Mouse (Mus musculus): ENCODE results near the gene Eps8. TPM values are rescaled to one million over a fixed set of nuclear protein-coding genes. Genes with fewer than 3 reads are reported as not detected.

Eps8 gene
- polyA plus RNA-seq, 1 experiment from 2014 or later: 9.4 TPM

- no peak for ATAC-seq (ENCODE audit: low FRiP score)
Measured at GRCm38 (mm10) chr6:137558840-137559239, 95.8 kb downstream of the Eps8 start.

GRCm38 (mm10) chr6:137557671-137558070 lies 97.0 kb downstream of the Eps8 start:
- Histone ChIP-seq H3K27me3 (ENCODE audit: control insufficient read depth, insufficient read depth, low read length) (no peaks in the 10 kb centered on the region), H3K27ac (ENCODE audit: low read depth, low read length) (no peak overlapping the region), H3K36me3 (ENCODE audit: control insufficient read depth, insufficient read depth, low read length) (no peaks in the 10 kb centered on the region), H3K4me2 (replicated peaks; ENCODE audit: low read depth, low read length) (no peak overlapping the region), H3K4me1 (replicated peaks; ENCODE audit: control insufficient read depth, insufficient read depth, low read length) (no peaks in the 10 kb centered on the region), H3K9me3 (ENCODE audit: control insufficient read depth, low read length) (no peaks in the 10 kb centered on the region), H3K9ac (ENCODE audit: low read depth, low read length) (no peak overlapping the region), H3K4me3 (ENCODE audit: low read depth, low read length) (no peak overlapping the region)
- 91% methylated on average over 2 of the region's 2 CpGs for WGBS
- no peak for ATAC-seq (ENCODE audit: low FRiP score)
- DNase-seq (ENCODE audit: low spot score): no peak

More at GRCm38 (mm10) chr6:137558840-137559239, 95.8 kb downstream of the Eps8 start:
- Histone ChIP-seq H3K9me3 (ENCODE audit: control insufficient read depth, low read length) (no peaks in the 10 kb centered on the region), H3K9ac (ENCODE audit: low read depth, low read length) (no peak overlapping the region), H3K4me1 (replicated peaks; ENCODE audit: control insufficient read depth, insufficient read depth, low read length) (no peaks in the 10 kb centered on the region), H3K4me3 (ENCODE audit: low read depth, low read length) (no peak overlapping the region), H3K27me3 (ENCODE audit: control insufficient read depth, insufficient read depth, low read length) (no peaks in the 10 kb centered on the region), H3K36me3 (ENCODE audit: control insufficient read depth, insufficient read depth, low read length) (no peaks in the 10 kb centered on the region), H3K27ac (ENCODE audit: low read depth, low read length) (no peak overlapping the region), H3K4me2 (replicated peaks; ENCODE audit: low read depth, low read length) (no peak overlapping the region)
- whole genome bisulfite sequencing: 85% methylated on average over 13 of the region's 13 CpGs
- no peak for DNase-seq (ENCODE audit: low spot score)

- Histone ChIP-seq H3K4me2 (replicated peaks; ENCODE audit: low read depth, low read length) (no peak overlapping the region), H3K9me3 (ENCODE audit: control insufficient read depth, low read length) (no peaks in the 10 kb centered on the region), H3K4me3 (ENCODE audit: low read depth, low read length) (no peak overlapping the region), H3K27ac (ENCODE audit: low read depth, low read length) (no peak overlapping the region), H3K36me3 (ENCODE audit: control insufficient read depth, insufficient read depth, low read length) (no peaks in the 10 kb centered on the region), H3K9ac (ENCODE audit: low read depth, low read length) (no peak overlapping the region), H3K27me3 (ENCODE audit: control insufficient read depth, insufficient read depth, low read length) (no peaks in the 10 kb centered on the region), H3K4me1 (replicated peaks; ENCODE audit: control insufficient read depth, insufficient read depth, low read length) (no peaks in the 10 kb centered on the region)
- 93% methylated on average over 4 of the region's 4 CpGs for WGBS
- ATAC-seq (ENCODE audit: low FRiP score): no peak
- DNase-seq (ENCODE audit: low spot score): no peak
Measured at GRCm38 (mm10) chr6:137557159-137557558, 97.5 kb downstream of the Eps8 start.

- no peak overlapping the region for H3K4me3 ChIP-seq (ENCODE audit: low read depth, low read length)
- no peaks in the 10 kb centered on the region for H3K27me3 ChIP-seq (ENCODE audit: control insufficient read depth, insufficient read depth, low read length)
- no peaks in the 10 kb centered on the region for H3K36me3 ChIP-seq (ENCODE audit: control insufficient read depth, insufficient read depth, low read length)
- H3K4me1 ChIP-seq (replicated peaks; ENCODE audit: control insufficient read depth, insufficient read depth, low read length): no peaks in the 10 kb centered on the region
- no peaks in the 10 kb centered on the region for H3K9me3 ChIP-seq (ENCODE audit: control insufficient read depth, low read length)
- DNase-seq (ENCODE audit: low spot score) (no peak), ATAC-seq (ENCODE audit: low FRiP score) (no peak)
- H3K4me2 ChIP-seq (replicated peaks; ENCODE audit: low read depth, low read length): no peak overlapping the region
- no peak overlapping the region for H3K27ac ChIP-seq (ENCODE audit: low read depth, low read length)
- H3K9ac ChIP-seq (ENCODE audit: low read depth, low read length): no peak overlapping the region
- 93% methylated on average over 5 of the region's 5 CpGs for WGBS
Measured at GRCm38 (mm10) chr6:137556636-137557035, 98.0 kb downstream of the Eps8 start.

GRCm38 (mm10) chr6:137550181-137550580 lies 104.5 kb downstream of the Eps8 start:
- Histone ChIP-seq H3K36me3 (ENCODE audit: control insufficient read depth, insufficient read depth, low read length) (no peaks in the 10 kb centered on the region), H3K4me1 (replicated peaks; ENCODE audit: control insufficient read depth, insufficient read depth, low read length) (no peaks in the 10 kb centered on the region), H3K27me3 (ENCODE audit: control insufficient read depth, insufficient read depth, low read length) (no peaks in the 10 kb centered on the region), H3K27ac (ENCODE audit: low read depth, low read length) (no peak overlapping the region), H3K9ac (ENCODE audit: low read depth, low read length) (no peak overlapping the region), H3K4me3 (ENCODE audit: low read depth, low read length) (no peak overlapping the region), H3K9me3 (ENCODE audit: control insufficient read depth, low read length) (no peaks in the 10 kb centered on the region), H3K4me2 (replicated peaks; ENCODE audit: low read depth, low read length) (no peak overlapping the region)
- no peak for DNase-seq (ENCODE audit: low spot score)
- ATAC-seq (ENCODE audit: low FRiP score): no peak
- WGBS: 84% methylated on average over 8 of the region's 8 CpGs

- no peak overlapping the region for H3K27ac ChIP-seq (ENCODE audit: low read depth, low read length)
- ATAC-seq (ENCODE audit: low FRiP score) (no peak), DNase-seq (ENCODE audit: low spot score) (no peak)
- H3K9me3 ChIP-seq (ENCODE audit: control insufficient read depth, low read length): no peaks in the 10 kb centered on the region
- no peaks in the 10 kb centered on the region for H3K4me1 ChIP-seq (replicated peaks; ENCODE audit: control insufficient read depth, insufficient read depth, low read length)
- WGBS: 87% methylated on average over 5 of the region's 5 CpGs
- H3K4me3 ChIP-seq (ENCODE audit: low read depth, low read length): no peak overlapping the region
- no peaks in the 10 kb centered on the region for H3K27me3 ChIP-seq (ENCODE audit: control insufficient read depth, insufficient read depth, low read length)
- H3K9ac ChIP-seq (ENCODE audit: low read depth, low read length): no peak overlapping the region
- no peaks in the 10 kb centered on the region for H3K36me3 ChIP-seq (ENCODE audit: control insufficient read depth, insufficient read depth, low read length)
- no peak overlapping the region for H3K4me2 ChIP-seq (replicated peaks; ENCODE audit: low read depth, low read length)
Measured at GRCm38 (mm10) chr6:137548613-137549012, 106.1 kb downstream of the Eps8 start.

GRCm38 (mm10) chr6:137547555-137547954 lies 107.1 kb downstream of the Eps8 start:
- Histone ChIP-seq H3K4me1 (replicated peaks; ENCODE audit: control insufficient read depth, insufficient read depth, low read length) (no peaks in the 10 kb centered on the region), H3K36me3 (ENCODE audit: control insufficient read depth, insufficient read depth, low read length) (no peaks in the 10 kb centered on the region), H3K9me3 (ENCODE audit: control insufficient read depth, low read length) (no peaks in the 10 kb centered on the region), H3K27ac (ENCODE audit: low read depth, low read length) (no peak overlapping the region), H3K27me3 (ENCODE audit: control insufficient read depth, insufficient read depth, low read length) (no peaks in the 10 kb centered on the region), H3K4me2 (replicated peaks; ENCODE audit: low read depth, low read length) (no peak overlapping the region), H3K9ac (ENCODE audit: low read depth, low read length) (no peak overlapping the region), H3K4me3 (ENCODE audit: low read depth, low read length) (no peak overlapping the region)
- ATAC-seq (ENCODE audit: low FRiP score): no peak
- no peak for DNase-seq (ENCODE audit: low spot score)
- WGBS: 77% methylated on average over 2 of the region's 2 CpGs

- WGBS: 85% methylated on average over 6 of the region's 6 CpGs
- Histone ChIP-seq H3K4me1 (replicated peaks; ENCODE audit: control insufficient read depth, insufficient read depth, low read length) (0 out of 2 replicates have a peak, but pooled peaks cover 3% of the 10 kb centered on the region), H3K4me2 (replicated peaks; ENCODE audit: low read depth, low read length) (no peak overlapping the region), H3K36me3 (ENCODE audit: control insufficient read depth, insufficient read depth, low read length) (no peaks in the 10 kb centered on the region), H3K9ac (ENCODE audit: low read depth, low read length) (no peak overlapping the region), H3K9me3 (ENCODE audit: control insufficient read depth, low read length) (no peaks in the 10 kb centered on the region), H3K4me3 (ENCODE audit: low read depth, low read length) (no peak overlapping the region), H3K27ac (ENCODE audit: low read depth, low read length) (no peak overlapping the region), H3K27me3 (ENCODE audit: control insufficient read depth, insufficient read depth, low read length) (no peaks in the 10 kb centered on the region)
- DNase-seq (ENCODE audit: low spot score) (no peak), ATAC-seq (ENCODE audit: low FRiP score) (no peak)
Measured at GRCm38 (mm10) chr6:137546101-137546500, 108.6 kb downstream of the Eps8 start.

GRCm38 (mm10) chr6:137545341-137545740 lies 109.3 kb downstream of the Eps8 start:
- Histone ChIP-seq H3K36me3 (ENCODE audit: control insufficient read depth, insufficient read depth, low read length) (no peaks in the 10 kb centered on the region), H3K4me3 (ENCODE audit: low read depth, low read length) (no peak overlapping the region), H3K9ac (ENCODE audit: low read depth, low read length) (no peak overlapping the region), H3K27ac (ENCODE audit: low read depth, low read length) (no peak overlapping the region), H3K4me2 (replicated peaks; ENCODE audit: low read depth, low read length) (no peak overlapping the region), H3K9me3 (ENCODE audit: control insufficient read depth, low read length) (no peaks in the 10 kb centered on the region), H3K27me3 (ENCODE audit: control insufficient read depth, insufficient read depth, low read length) (no peaks in the 10 kb centered on the region), H3K4me1 (replicated peaks; ENCODE audit: control insufficient read depth, insufficient read depth, low read length) (0 out of 2 replicates have a peak, but pooled peaks cover 3% of the 10 kb centered on the region)
- ATAC-seq (ENCODE audit: low FRiP score) (no peak), DNase-seq (ENCODE audit: low spot score) (no peak)
- 85% methylated on average over 3 of the region's 3 CpGs for WGBS
